Mouse (Mus musculus) brain, embryonic 18.5 days (tissue): ENCODE data around the gene Dhrs7.
A peak's percentile ranks its signal among the peaks of the same experiment; 100 is the strongest.

Experiments
- DNase-seq: peaks from one replicate; pipeline ENCODE4 v3.0.0-alpha.2; 2012; ENCODE audit warnings: low read depth, low spot score

Dhrs7 gene

GRCm38 (mm10) chr12:72655775-72656174, 8.9 kb downstream of the Dhrs7 start:
- DNase-seq = no peak

DNA sequence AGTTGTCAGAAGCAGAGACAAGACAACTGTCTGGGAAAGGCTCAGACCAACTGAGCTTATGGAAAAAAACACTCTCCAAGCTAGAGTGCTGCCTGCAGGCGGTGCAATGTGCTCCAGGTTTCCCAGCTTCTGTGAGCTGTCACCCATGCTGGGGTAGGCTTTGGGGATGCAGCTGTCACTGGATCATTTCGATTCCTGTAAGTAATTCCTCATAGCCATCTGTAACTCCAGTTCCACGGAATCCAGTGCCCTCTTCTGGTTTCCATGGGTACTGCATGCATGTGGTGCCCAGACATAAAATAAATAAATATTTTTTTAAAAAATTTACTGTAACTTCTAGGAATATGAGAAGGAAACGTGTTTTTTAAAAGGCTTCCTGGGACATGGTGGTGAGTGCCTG, 10.0 kb downstream of the Dhrs7 start:
- DNase-seq = peak; percentile 34

- no peak for DNase-seq
These were observed 14.9 kb downstream of the Dhrs7 start, which contains the start of gene Gm4756 for GRCm38 (mm10) chr12:72649611-72650330. Gene Gm4756 (minus strand): TSS chr12:72649661.

DNA sequence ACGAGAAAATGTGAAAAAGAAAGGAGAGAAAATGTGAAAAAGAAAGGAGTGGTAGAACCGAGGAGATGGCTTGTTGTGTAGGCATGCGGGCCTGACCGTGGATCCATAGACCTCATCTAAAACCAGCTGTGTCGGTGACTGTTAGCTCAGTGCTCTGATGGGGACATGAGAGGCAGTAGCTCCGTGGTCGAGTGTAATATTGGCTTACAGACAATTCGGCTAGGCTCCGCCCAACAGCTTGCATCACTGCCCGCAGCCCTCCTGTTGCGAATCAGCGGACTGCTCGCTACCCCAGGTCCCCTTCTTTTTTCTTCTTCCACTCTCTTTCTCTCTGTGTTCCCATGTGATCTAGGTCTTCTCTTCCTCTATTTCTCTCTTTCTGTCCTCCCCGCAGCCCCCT, 15.8 kb downstream of the Dhrs7 start:
- no peak for DNase-seq

DNA sequence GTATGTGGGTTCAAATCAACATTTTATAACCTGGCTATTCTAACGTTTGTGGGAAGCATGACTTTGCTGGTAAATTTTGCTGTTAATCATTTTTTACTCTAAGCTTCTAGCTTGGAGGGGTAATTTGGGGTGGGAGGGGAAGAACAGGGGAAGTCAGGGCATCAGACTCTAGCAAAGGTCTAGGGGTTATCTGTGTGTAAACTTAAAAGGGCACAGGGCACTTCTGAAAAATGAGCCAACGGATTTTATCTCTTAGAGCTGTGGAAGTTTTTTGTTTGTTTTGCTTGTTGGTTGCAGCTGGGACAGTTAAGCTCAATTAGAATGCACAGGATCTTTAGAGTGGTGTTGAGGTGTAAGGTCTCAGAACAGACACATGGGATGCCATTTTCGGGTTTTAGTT, 26.7 kb downstream of the Dhrs7 start:
- no peak for DNase-seq

DNA sequence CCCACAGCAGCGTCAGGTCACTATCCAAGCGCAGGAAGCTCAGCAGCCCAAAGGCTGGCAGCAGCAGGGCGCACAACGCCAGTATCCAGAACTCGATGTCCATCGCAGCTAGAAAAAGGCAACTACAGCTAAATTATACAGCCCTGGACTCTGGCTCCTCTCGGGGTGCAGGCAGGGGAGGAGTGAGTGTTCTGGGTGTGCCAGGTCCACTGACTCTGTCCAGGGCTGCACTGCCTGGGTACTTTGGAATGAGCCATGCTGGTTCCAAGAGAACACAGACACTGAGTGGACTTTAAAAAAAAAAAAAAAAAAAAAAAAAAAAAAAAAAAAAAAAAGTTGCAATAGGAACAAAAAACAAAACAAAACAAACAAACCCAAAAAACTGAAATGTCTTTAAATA, 36.0 kb downstream of the Dhrs7 start:
- no peak for DNase-seq

- DNase-seq = no peak
These were observed 41.7 kb downstream of the Dhrs7 start for GRCm38 (mm10) chr12:72622853-72623496.

DNA sequence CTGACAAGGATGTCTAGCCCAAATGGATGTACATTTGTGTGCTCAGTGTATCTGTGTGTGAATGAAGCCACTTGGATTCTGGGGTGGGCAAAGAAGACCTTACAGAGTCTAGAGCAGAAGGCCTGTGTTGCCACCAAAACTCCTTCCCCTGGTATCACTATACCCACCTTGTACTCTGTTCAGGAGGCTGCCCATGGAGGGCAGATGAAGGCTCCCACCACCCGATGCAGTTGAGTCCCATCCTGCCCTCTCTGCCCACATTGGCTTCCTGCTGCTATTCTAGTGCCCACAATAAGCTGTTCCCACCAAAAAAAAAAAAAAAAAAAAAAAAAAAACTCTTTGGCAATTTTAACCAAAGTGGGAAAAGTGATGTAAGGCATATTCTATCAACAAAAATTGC, 43.3 kb downstream of the Dhrs7 start:
- DNase-seq = no peak

DNA sequence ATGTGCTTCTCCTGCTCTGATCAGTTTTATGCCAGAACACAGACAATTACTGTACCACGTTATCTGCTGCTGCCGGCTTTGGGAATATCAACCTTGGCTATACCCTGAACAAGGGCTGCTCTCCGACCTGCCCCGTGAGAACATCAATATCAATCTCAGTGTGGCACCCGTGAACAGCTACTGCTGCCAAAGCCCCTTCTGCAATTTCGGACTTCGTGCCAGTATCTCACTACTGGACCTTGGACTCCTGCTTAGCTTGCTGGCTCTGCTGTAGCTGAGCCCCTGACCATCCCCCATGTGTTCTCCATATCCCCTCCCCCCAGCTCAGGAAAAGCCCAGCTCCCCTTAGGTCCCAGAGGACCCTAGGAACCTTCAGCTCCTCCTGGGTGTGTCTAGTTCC, 43.9 kb downstream of the Dhrs7 start:
- no peak for DNase-seq

GRCm38 (mm10) chr12:72612053-72612452, 52.7 kb downstream of the Dhrs7 start:
- DNase-seq = no peak
